Mouse (Mus musculus) embryonic facial prominence, embryonic 15.5 days (tissue): ENCODE results near the gene Gm1113. TPM values are rescaled to one million over a fixed set of nuclear protein-coding genes. Genes with fewer than 3 reads are reported as not detected.
A peak's percentile ranks its signal among the peaks of the same experiment; 100 is the strongest.

ENCODE experiments used
- ATAC-seq: fragments of 200-750 bp; cut with Nextera tagmentation; 2 replicates; pipeline ENCODE4 v1.8.0; 2017; ENCODE audit warnings: low read depth, moderate TSS enrichment; ENCODE audit not compliant: insufficient number of reproducible peaks, low FRiP score, low TSS enrichment
- H3K27ac ChIP-seq: fragments of 300-500 bp; sonication (generic); replicated peaks from 2 replicates; pipeline ENCODE4 v1.5.1; 2015; ENCODE audit warnings: mild to moderate bottlenecking, inconsistent platforms
- H3K27me3 ChIP-seq: fragments of 300-500 bp; sonication (generic); 2 replicates; pipeline ENCODE4 v1.6.1; 2015; ENCODE audit warnings: inconsistent platforms
- H3K36me3 ChIP-seq: fragments of 300-500 bp; sonication (generic); 2 replicates; pipeline ENCODE4 v1.6.1; 2015; ENCODE audit warnings: mild to moderate bottlenecking, inconsistent platforms
- H3K4me1 ChIP-seq: fragments of 300-500 bp; sonication (generic); 2 replicates; pipeline ENCODE4 v1.6.1; 2015; ENCODE audit warnings: inconsistent platforms
- H3K4me2 ChIP-seq: fragments of 300-500 bp; sonication (generic); replicated peaks from 2 replicates; pipeline ENCODE4 v1.6.1; 2015; ENCODE audit warnings: mild to moderate bottlenecking, inconsistent platforms
- H3K4me3 ChIP-seq: fragments of 300-500 bp; sonication (generic); replicated peaks from 2 replicates; pipeline ENCODE4 v1.5.1; 2015; ENCODE audit warnings: mild to moderate bottlenecking, inconsistent platforms
- H3K9ac ChIP-seq: fragments of 300-500 bp; sonication (generic); 2 replicates; pipeline ENCODE4 v1.6.1; 2015; ENCODE audit warnings: inconsistent platforms
- H3K9me3 ChIP-seq: fragments of 300-500 bp; sonication (generic); replicated peaks from 2 replicates; pipeline ENCODE4 v1.6.1; 2016; ENCODE audit warnings: inconsistent platforms
- WGBS: fragments of 180-500 bp; shearing (Covaris S2); methylation state at CpG from one replicate; pipeline ENCODE4 v1.1.7; 2015; 5-methylcytosine and 5-hydroxymethylcytosine counted together
- polyA plus RNA-seq: library from polyadenylated mRNA; unstranded; fragments of >200 nt; fragmentation: Nextera tagmentation; extraction: Ambion mirVana; gene quantifications from 2 replicates; pipeline ENCODE4 v1.2.1, GENCODE M21; 2015

Gene Gm1113
- polyA plus RNA-seq: not detected in 2 replicates

DNA sequence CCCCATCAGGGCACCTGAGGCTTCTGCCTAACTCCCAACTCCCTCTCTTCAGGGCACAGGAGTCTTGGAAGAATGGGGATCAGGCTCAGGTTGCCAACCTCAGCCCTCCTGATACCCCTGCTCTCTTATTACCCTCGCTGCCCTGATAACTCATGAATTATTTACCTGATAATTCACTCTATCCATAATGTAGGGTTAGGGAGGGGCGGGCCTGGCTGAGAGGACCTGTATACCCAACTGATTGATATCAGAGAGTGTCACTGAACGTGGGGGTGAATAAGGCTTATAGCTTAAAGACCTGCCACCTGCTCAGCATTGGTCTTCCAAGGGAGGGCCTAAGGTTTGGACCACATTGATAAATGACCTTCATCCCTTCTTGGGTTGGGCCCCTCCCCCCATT, at the start of gene Gm1113:
TSS of gene Gm1113 (minus strand) at position 101 of the 400 bp plus-strand sequence.
- WGBS: 75% methylated on average over 3 of the region's 3 CpGs
- no peaks in the 10 kb centered on the region for H3K36me3 ChIP-seq
- no peaks in the 10 kb centered on the region for H3K9me3 ChIP-seq
- no peak within 1 kb of the TSS for H3K9ac ChIP-seq
- H3K27me3 ChIP-seq: no peaks in the 10 kb centered on the region
- no peak within 1 kb of the TSS for H3K4me2 ChIP-seq
- 0 out of 2 replicates have a peak, but pooled peaks cover 4% of the 10 kb centered on the region for H3K4me1 ChIP-seq
- no peak within 1 kb of the TSS for H3K27ac ChIP-seq
- no peak for ATAC-seq
- no peak within 1 kb of the TSS for H3K4me3 ChIP-seq

DNA sequence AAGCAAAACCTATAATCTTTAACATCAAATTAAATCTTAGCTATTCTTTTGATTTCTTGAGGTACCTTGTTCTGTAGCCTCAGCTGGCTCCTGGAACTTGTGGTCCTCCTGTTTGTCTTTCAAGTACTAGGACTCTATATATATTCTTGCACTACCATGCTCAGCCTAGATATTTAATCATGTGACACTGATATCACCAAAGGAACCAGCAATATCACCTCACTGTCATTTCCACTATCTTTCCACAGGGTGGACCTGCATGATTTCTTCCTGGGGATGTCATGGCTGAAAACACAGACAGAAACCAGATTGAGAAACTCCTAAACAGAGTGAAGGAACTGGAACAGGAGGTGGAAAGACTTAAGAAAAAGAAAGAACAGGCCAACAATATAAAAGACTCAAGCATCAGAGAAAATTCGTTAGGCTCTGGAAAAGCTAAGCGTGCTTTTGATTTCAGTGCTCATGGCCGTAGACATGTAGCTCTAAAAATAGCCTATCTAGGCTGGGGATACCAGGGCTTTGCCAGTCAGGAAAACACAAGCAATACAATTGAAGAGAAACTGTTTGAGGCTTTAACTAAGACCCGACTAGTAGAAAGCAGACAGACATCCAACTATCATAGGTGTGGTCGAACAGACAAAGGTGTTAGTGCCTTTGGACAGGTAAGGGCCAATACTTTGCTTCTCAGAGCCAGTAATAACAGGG, 46.6 kb upstream of the Gm1113 start:
- ATAC-seq: no peak
- Histone ChIP-seq H3K36me3 (peaks cover 39% of the 10 kb centered on the region), H3K4me2 (no peak overlapping the region), H3K9ac (no peak overlapping the region), H3K27ac (no peak overlapping the region), H3K9me3 (no peaks in the 10 kb centered on the region), H3K27me3 (no peaks in the 10 kb centered on the region), H3K4me3 (no peak overlapping the region), H3K4me1 (peaks cover 6% of the 10 kb centered on the region)
- 92% methylated on average over 5 of the region's 5 CpGs for WGBS

DNA sequence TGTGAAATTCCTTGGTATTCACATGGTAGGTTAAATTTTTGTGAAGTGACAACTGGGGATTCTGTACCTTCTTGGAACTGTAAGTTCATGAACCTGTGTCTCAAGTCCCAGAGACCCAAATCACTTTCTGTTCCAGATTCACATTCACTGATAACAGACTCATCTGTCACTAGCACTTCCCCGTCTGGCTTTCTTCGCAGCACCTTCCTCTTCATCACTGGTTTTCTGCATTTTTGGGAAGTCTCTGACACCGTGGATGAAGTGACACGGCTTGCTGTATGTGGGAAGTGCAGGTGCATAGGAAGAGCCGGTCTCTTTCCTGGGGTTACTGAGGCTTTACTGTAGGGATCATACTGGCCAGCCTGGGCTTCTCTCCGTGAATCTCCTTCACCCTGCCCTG, 43.5 kb upstream of the Gm1113 start:
- H3K9me3 ChIP-seq: no peaks in the 10 kb centered on the region
- 87% methylated on average over 6 of the region's 6 CpGs for WGBS
- H3K4me3 ChIP-seq: no peak overlapping the region
- no peak overlapping the region for H3K4me2 ChIP-seq
- H3K4me1 ChIP-seq: peaks cover 12% of the 10 kb centered on the region
- no peak for ATAC-seq
- H3K27me3 ChIP-seq: no peaks in the 10 kb centered on the region
- H3K27ac ChIP-seq: no peak overlapping the region
- H3K36me3 ChIP-seq: peaks cover 28% of the 10 kb centered on the region
- H3K9ac ChIP-seq: no peak overlapping the region

DNA sequence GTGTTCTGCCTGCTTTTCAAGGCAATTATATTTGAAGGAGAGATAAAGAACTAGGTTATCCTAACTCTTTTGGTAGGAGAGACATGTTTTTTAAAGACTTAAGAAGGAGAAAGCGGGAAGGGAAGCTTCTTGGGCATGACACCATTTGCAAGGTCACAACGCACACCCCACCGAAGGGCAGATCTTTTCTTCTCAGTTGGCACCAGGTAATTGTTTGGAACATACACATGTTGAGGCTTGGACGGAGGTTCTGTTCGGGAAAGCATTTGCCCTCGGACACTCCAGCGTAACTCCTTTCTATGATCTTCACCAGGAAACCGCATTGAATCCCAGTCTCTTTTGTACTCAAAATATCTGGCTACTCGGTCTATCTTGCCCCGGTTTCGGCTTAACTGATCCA, 43.0 kb upstream of the Gm1113 start:
- H3K9ac ChIP-seq: no peak overlapping the region
- no peaks in the 10 kb centered on the region for H3K9me3 ChIP-seq
- no peak overlapping the region for H3K27ac ChIP-seq
- H3K4me3 ChIP-seq: no peak overlapping the region
- WGBS: 96% methylated on average over 11 of the region's 11 CpGs
- H3K36me3 ChIP-seq: peaks cover 23% of the 10 kb centered on the region
- H3K4me1 ChIP-seq: peaks cover 12% of the 10 kb centered on the region
- no peak overlapping the region for H3K4me2 ChIP-seq
- H3K27me3 ChIP-seq: no peaks in the 10 kb centered on the region
- ATAC-seq: no peak

DNA sequence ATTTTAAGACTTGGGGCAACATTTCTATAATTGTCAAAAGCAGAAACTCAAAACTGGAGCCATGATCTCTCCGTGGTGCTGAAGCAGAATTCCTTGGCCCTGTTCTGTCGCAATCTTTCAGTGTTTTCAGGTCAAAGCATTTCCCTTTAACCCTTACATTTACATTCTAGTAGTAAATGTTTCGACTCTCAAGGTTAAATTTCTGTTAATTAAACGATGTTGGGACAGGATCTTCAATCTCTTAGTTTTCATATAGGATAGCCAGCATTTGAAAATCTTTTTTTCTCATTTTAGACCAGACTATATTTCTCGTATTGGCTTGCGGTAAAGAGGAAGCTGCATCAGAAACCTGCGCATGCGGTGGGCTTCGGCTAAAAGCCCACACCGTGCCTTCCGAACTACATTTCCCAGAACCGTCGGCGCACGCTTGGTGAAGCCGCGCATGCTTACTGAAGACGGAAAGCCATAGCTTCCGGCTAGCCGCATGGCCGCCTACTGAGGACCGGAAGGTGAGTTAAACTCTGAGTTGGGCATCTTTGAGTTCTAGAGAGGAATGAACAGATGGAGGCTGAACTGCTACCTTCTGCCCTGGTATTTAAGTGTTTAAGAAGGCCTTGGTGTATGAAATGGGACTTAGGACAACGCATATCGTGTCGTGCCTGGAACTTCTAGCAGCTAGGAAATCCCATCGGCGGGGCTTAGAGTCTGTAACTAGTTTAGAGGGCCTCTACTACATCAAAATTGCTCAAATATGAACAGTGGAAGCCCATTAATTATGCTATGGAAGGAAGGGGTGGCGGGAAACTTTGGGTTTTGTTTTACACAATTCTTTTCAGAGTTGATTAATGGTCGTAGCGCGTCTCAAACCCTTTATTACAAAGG, 41.2 kb upstream of the Gm1113 start:
- peak; percentile 90 for ATAC-seq
- WGBS: 2% methylated on average over 31 of the region's 31 CpGs
- no peaks in the 10 kb centered on the region for H3K9me3 ChIP-seq
- peak overlapping the region; percentile 73 for H3K27ac ChIP-seq
- peak overlapping the region; percentile 58 for H3K9ac ChIP-seq
- peak overlapping the region; percentile 78 for H3K4me3 ChIP-seq
- peaks cover 12% of the 10 kb centered on the region for H3K4me1 ChIP-seq
- peak overlapping the region; percentile 99 for H3K4me2 ChIP-seq
- peaks cover 8% of the 10 kb centered on the region for H3K36me3 ChIP-seq
- H3K27me3 ChIP-seq: no peaks in the 10 kb centered on the region

DNA sequence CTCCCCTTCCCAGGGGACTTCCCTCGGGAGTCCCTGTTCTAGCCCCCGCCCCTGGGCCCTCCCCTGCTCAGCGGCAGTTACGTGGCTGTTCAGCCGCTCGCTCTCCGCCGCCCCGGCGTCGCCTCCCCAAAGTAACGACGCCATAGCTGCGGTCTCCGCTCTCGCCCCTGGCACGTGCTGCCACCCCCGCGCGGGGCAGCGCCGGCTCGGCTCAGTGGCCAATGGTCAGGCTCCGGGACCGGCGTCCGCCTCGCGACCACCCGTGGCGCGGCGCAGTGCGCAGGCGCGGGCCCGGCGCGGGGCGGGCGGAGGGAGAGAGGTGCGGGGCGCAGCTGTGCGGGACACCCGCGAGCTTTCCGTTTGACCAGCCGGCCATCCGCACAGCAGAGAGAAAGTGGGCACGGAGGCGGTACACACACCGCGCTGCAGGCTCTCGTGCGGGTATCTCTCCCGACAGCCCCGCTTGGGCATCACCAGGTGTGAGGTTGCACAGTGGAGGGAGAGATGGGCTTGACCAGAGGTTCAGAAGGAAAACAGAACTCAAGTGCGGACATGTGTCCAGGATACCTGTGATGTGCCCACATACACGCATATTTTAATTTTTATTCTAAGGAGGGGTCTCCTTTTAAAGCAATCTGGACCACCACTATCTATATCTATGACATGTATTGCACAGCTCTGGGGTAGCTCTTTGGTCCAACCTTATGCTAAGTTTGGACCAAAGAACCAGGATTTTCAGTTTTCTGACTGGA, 40.4 kb upstream of the Gm1113 start, which contains the start of the genes Ddx25 and Pus3:
TSS of gene Ddx25 (minus strand) at position 272 of the 752 bp plus-strand sequence.
TSS of gene Pus3 (plus strand) at position 339 of the 752 bp plus-strand sequence.
- H3K9ac ChIP-seq: peak within 1 kb of the TSS; percentile 58
- no peaks in the 10 kb centered on the region for H3K27me3 ChIP-seq
- peaks cover 12% of the 10 kb centered on the region for H3K4me1 ChIP-seq
- peak within 1 kb of the TSS; percentile 99 for H3K4me2 ChIP-seq
- peak; percentile 71 for ATAC-seq
- H3K27ac ChIP-seq: peak within 1 kb of the TSS; percentile 73
- no peaks in the 10 kb centered on the region for H3K9me3 ChIP-seq
- WGBS: 1% methylated on average over 55 of the region's 59 CpGs
- H3K4me3 ChIP-seq: peak within 1 kb of the TSS; percentile 78
- peaks cover 8% of the 10 kb centered on the region for H3K36me3 ChIP-seq

DNA sequence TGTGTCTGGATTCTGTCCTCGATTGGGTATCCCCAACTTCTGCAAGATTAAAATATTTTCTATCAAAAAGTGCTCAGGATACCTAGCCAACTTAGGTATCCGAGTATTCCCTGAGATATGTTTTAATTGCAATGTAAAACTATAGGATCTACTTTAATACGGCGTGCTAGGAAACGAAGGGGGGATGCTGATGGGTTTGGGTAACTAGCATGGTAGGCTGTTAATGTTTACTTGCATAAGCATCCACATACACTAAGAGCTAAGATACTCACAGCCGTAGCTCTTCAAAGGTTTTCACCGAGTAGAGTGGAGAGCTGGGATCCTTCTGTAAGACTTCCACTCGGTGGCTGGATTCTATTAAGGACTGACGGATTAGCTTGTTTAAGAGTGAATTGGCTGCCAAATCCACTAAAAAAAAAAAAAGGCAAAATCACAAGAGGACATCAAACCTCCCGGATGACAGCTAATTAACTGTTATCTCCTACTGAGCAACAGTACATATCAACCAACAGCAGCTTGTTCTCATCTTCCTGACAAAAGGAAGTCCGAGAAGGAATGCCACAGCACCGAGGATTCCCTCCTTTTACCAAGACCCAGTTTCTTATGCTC, 38.5 kb upstream of the Gm1113 start:
- Histone ChIP-seq H3K27ac (no peak overlapping the region), H3K9ac (no peak overlapping the region), H3K4me2 (no peak overlapping the region), H3K36me3 (peaks cover 4% of the 10 kb centered on the region), H3K27me3 (no peaks in the 10 kb centered on the region), H3K4me3 (no peak overlapping the region), H3K4me1 (peaks cover 12% of the 10 kb centered on the region), H3K9me3 (no peaks in the 10 kb centered on the region)
- ATAC-seq: no peak
- 74% methylated on average over 12 of the region's 12 CpGs for WGBS

DNA sequence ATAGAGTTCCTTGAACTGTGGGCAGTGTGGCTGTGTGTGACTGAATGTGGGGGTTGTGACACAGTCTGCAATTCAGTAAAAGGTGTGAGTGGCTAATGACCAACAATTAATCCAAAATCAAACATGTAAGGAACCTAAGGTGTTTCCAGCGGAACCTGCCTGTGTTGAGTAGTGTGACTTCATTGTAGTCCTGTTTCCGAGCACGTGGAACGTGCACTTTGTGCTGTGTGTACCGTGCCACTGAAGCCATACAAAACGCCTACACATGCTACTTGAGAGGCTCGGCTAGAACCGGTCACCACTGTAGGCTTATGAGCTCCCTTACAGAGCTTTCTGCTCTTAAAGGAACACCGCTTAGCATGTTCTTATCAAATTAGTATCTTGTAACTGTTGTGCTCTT, 30.4 kb upstream of the Gm1113 start:
- H3K4me3 ChIP-seq: no peak overlapping the region
- no peak overlapping the region for H3K4me2 ChIP-seq
- no peak overlapping the region for H3K27ac ChIP-seq
- no peaks in the 10 kb centered on the region for H3K27me3 ChIP-seq
- no peak overlapping the region for H3K9ac ChIP-seq
- ATAC-seq: no peak
- H3K36me3 ChIP-seq: no peaks in the 10 kb centered on the region
- H3K4me1 ChIP-seq: no peaks in the 10 kb centered on the region
- H3K9me3 ChIP-seq: no peaks in the 10 kb centered on the region
- WGBS: 77% methylated on average over 9 of the region's 9 CpGs

DNA sequence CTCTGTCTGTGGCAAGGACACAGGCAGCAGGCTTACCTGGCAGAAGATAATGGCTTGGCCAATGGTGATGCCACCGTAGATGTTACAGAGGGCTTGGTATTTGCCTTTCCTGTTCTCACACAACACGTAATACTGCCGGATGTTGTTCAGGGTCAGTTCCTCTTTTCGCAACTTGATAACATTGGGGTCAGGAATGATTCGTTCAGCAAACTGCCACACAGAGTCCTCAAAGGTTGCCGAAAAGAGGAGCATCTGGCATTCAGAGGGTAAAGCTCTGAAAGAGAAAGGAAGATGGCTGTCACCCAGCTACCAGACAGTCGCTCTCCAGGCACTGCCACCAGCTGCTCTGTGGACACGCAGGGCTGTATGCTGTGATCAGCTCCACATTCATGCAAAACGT, 28.7 kb upstream of the Gm1113 start:
- H3K4me1 ChIP-seq: no peaks in the 10 kb centered on the region
- H3K4me3 ChIP-seq: no peak overlapping the region
- no peak for ATAC-seq
- H3K9ac ChIP-seq: no peak overlapping the region
- no peak overlapping the region for H3K4me2 ChIP-seq
- no peaks in the 10 kb centered on the region for H3K9me3 ChIP-seq
- no peaks in the 10 kb centered on the region for H3K27me3 ChIP-seq
- 75% methylated on average over 9 of the region's 9 CpGs for WGBS
- H3K27ac ChIP-seq: no peak overlapping the region
- no peaks in the 10 kb centered on the region for H3K36me3 ChIP-seq

DNA sequence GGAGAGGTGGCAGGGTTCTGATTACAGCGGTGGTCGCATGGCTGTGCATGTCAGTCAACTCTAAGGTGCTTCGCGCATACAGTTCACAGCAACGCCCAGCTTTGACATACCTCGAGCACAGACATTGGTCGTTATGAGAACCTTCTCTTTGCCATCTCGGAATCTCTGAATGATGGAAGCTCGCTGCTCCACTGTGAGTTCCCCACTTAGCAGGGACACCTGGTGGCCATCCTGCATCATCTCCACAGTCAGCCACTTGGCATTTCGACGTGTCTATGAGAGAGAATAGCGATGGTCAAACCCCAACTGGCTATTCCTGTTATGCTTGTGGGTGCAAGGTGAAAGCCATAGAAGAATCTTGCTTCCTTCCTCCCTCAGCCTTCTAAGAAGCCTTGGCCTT, 27.6 kb upstream of the Gm1113 start:
- 71% methylated on average over 12 of the region's 12 CpGs for whole genome bisulfite sequencing
- no peak overlapping the region for H3K4me2 ChIP-seq
- no peaks in the 10 kb centered on the region for H3K27me3 ChIP-seq
- no peak overlapping the region for H3K27ac ChIP-seq
- ATAC-seq: no peak
- no peaks in the 10 kb centered on the region for H3K36me3 ChIP-seq
- H3K9me3 ChIP-seq: no peaks in the 10 kb centered on the region
- H3K4me3 ChIP-seq: no peak overlapping the region
- H3K4me1 ChIP-seq: no peaks in the 10 kb centered on the region
- no peak overlapping the region for H3K9ac ChIP-seq
